8 mouse cellular contexts compared by ENCODE assay signal in the genomic region with DNA sequence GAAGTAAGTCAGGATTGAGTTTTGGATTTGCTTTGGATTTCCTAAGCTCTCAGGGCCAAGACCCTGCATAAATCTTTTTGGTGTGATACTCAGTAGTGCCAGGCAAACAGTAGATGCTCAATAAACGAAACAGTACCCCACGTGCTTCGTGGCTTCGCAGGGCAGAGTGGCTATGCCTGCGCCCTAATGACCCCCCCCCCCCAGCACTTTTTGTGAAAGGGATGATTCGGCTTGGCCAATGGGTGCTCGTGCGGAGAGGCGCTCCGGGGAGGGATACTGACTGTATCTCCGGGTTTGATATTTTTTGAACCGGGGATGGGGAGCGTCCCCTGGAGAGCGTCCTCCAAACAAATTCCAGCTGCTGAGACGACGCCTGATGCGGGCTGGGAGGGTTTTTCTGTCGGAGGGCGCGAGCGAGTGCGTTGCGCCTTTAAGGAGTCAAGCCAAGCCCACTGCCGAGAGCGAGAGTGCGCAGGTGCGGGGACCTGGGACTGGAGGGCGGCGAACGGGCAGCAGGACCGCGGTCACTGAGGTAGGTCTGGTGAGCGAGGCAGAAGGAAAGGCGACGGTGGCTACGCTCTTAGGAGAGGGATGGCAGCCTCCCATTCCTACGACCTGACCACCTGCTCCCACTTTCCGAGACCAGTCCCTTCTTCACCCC. TPM values are rescaled to one million over a fixed set of nuclear protein-coding genes. Genes with fewer than 3 reads are reported as not detected.
DNase-seq lines count a peak whose midpoint lies in the region; ATAC-seq and TF ChIP-seq lines count a peak whose summit lies in the region.

A gene (plus strand): TSS at position 471 of the 661 bp plus-strand sequence.

- no peak for TF ChIP-seq CTCF in Patski (IDR thresholded peaks at IDR 0.05)

- in situ Hi-C loops in Patski (cut with MboI; ENCODE audit: low pct_unique_long_range_greater_than_20kb), result loop anchor here (5.0 kb wide), 2 partner anchors 40 kb away; no protein-coding TSS in a partner anchor

- H3K4me3 ChIP-seq in hindbrain, embryonic 15.5 days, result peak within 1 kb of the TSS; percentile 76

- no peak for DNase-seq in Patski (ENCODE audit: low read depth, low spot score)
- DNase-seq in cerebellum, postnatal 14 days, result peak; percentile 93 to 95
- DNase-seq in gastrocnemius, adult 18-20 months (ENCODE audit: low spot score), result peak; percentile 83
- peak; percentile 84 for DNase-seq in layer of hippocampus, postnatal 36 days
- peak; percentile 82 for DNase-seq in lung, postnatal 25 days (ENCODE audit: low spot score)
- peak; percentile 88 for DNase-seq in retina, embryonic 14.5 days (ENCODE audit: low spot score)
- peak; percentile 78 to 79 for DNase-seq in thymus, postnatal 36 days

- POLR2A ChIA-PET in Patski (lab: Charles Lee), result no interaction called here

- peak within 1 kb of the TSS; percentile 86 for H3K27ac ChIP-seq in hindbrain, embryonic 15.5 days (replicated peaks)

- ATAC-seq in Patski, result peak; percentile 78
- ATAC-seq in hindbrain, embryonic 15.5 days (ENCODE audit: low FRiP score, low read depth), result peak; percentile 93

- H3K4me1 ChIP-seq in hindbrain, embryonic 15.5 days (replicated peaks), result peaks cover 19% of the 10 kb centered on the region

- CTCF ChIA-PET in Patski (lab: Charles Lee), result interaction anchor here (1.1 kb wide), 1 partner anchor 38 kb away, joined by 3 read pairs; no protein-coding TSS in a partner anchor

- H3K9ac ChIP-seq in hindbrain, embryonic 15.5 days, result peak within 1 kb of the TSS; percentile 69

- no peaks in the 10 kb centered on the region for H3K27me3 ChIP-seq in Patski
- peaks cover 27% of the 10 kb centered on the region for H3K27me3 ChIP-seq in hindbrain, embryonic 15.5 days

- H3K9me3 ChIP-seq in hindbrain, embryonic 15.5 days, result no peaks in the 10 kb centered on the region

- peak within 1 kb of the TSS; percentile 68 for H3K4me2 ChIP-seq in hindbrain, embryonic 15.5 days

- WGBS in hindbrain, embryonic 15.5 days, result 1% methylated on average over 38 of the region's 38 CpGs

- H3K36me3 ChIP-seq in hindbrain, embryonic 15.5 days, result no peaks in the 10 kb centered on the region

RNA-seq across cellular contexts. Expression of the gene that starts here (rescaled TPM):
- 26.9 TPM for polyA plus RNA-seq in Patski (2021)
- 1 to 10 TPM; 7.6 to 8.6 TPM for total RNA-seq in gastrocnemius, adult 18-20 months (2021)
- polyA plus RNA-seq in hindbrain, embryonic 15.5 days (2015; fragmentation: Nextera tagmentation; extraction: Ambion mirVana), result 34.5 and 36.1 TPM in 2 replicates
- 10 to 100 TPM; 76.2 to 80.1 TPM for total RNA-seq in layer of hippocampus, postnatal 36 days (2021)

Comparison
In these comparisons a context has a peak if more than half of its experiments do, and no peak if none do; other contexts are left out.
1. RNA of the gene that starts here (total RNA-seq): 76.2 to 80.1 TPM in layer of hippocampus, postnatal 36 days; 7.6 to 8.6 TPM in gastrocnemius, adult 18-20 months; every median in the first group is over 4 times any median in the second.